Mouse (Mus musculus) embryonic facial prominence, embryonic 15.5 days (tissue): Measurements from ENCODE around the gene Tmem59l. TPM values are rescaled to one million over a fixed set of nuclear protein-coding genes. Genes with fewer than 3 reads are reported as not detected.

Experiments used
- ATAC-seq: fragments of 200-750 bp; cut with Nextera tagmentation; 2 replicates; pipeline ENCODE4 v1.8.0; 2017; ENCODE audit warnings: low read depth, moderate TSS enrichment; ENCODE audit not compliant: insufficient number of reproducible peaks, low FRiP score, low TSS enrichment
- H3K27ac ChIP-seq: fragments of 300-500 bp; sonication (generic); replicated peaks from 2 replicates; pipeline ENCODE4 v1.5.1; 2015; ENCODE audit warnings: mild to moderate bottlenecking, inconsistent platforms
- H3K27me3 ChIP-seq: fragments of 300-500 bp; sonication (generic); 2 replicates; pipeline ENCODE4 v1.6.1; 2015; ENCODE audit warnings: inconsistent platforms
- H3K36me3 ChIP-seq: fragments of 300-500 bp; sonication (generic); 2 replicates; pipeline ENCODE4 v1.6.1; 2015; ENCODE audit warnings: mild to moderate bottlenecking, inconsistent platforms
- H3K4me1 ChIP-seq: fragments of 300-500 bp; sonication (generic); 2 replicates; pipeline ENCODE4 v1.6.1; 2015; ENCODE audit warnings: inconsistent platforms
- H3K4me2 ChIP-seq: fragments of 300-500 bp; sonication (generic); replicated peaks from 2 replicates; pipeline ENCODE4 v1.6.1; 2015; ENCODE audit warnings: mild to moderate bottlenecking, inconsistent platforms
- H3K4me3 ChIP-seq: fragments of 300-500 bp; sonication (generic); replicated peaks from 2 replicates; pipeline ENCODE4 v1.5.1; 2015; ENCODE audit warnings: mild to moderate bottlenecking, inconsistent platforms
- H3K9ac ChIP-seq: fragments of 300-500 bp; sonication (generic); 2 replicates; pipeline ENCODE4 v1.6.1; 2015; ENCODE audit warnings: inconsistent platforms
- H3K9me3 ChIP-seq: fragments of 300-500 bp; sonication (generic); replicated peaks from 2 replicates; pipeline ENCODE4 v1.6.1; 2016; ENCODE audit warnings: inconsistent platforms
- WGBS: fragments of 180-500 bp; shearing (Covaris S2); methylation state at CpG from one replicate; pipeline ENCODE4 v1.1.7; 2015; 5-methylcytosine and 5-hydroxymethylcytosine counted together
- polyA plus RNA-seq: library from polyadenylated mRNA; unstranded; fragments of >200 nt; fragmentation: Nextera tagmentation; extraction: Ambion mirVana; gene quantifications from 2 replicates; pipeline ENCODE4 v1.2.1, GENCODE M21; 2015

Tmem59l gene
- polyA plus RNA-seq, 1 experiment from 2014 or later: 18.7 TPM

GRCm38 (mm10) chr8:70506328-70507026, 19.3 kb upstream of the Tmem59l start, which contains the start of gene Rex1bd:
Gene Rex1bd, minus strand, starts transcription at chr8:70506752.
- 2% methylated on average over 39 of the region's 40 CpGs for WGBS
- ATAC-seq: peak; percentile 88

GRCm38 (mm10) chr8:70505698-70506327, 18.7 kb upstream of the Tmem59l start:
- Histone ChIP-seq H3K9ac (peak overlapping the region; percentile 40), H3K27me3 (peaks cover 20% of the 10 kb centered on the region), H3K4me3 (peak overlapping the region; percentile 73), H3K9me3 (no peaks in the 10 kb centered on the region), H3K4me1 (peaks cover 76% of the 10 kb centered on the region), H3K27ac (peak overlapping the region; percentile 97), H3K36me3 (peaks cover 29% of the 10 kb centered on the region), H3K4me2 (peak overlapping the region; percentile 83)
- WGBS: 27% methylated on average over 32 of the region's 32 CpGs
- ATAC-seq: peak; percentile 9

More at GRCm38 (mm10) chr8:70506328-70507026, 19.3 kb upstream of the Tmem59l start, which contains the start of gene Rex1bd:
- peaks cover 70% of the 10 kb centered on the region for H3K4me1 ChIP-seq
- H3K36me3 ChIP-seq: peaks cover 29% of the 10 kb centered on the region
- peaks cover 13% of the 10 kb centered on the region; the same call in 1 of the 2 replicates for H3K27me3 ChIP-seq
- H3K9ac ChIP-seq: peak within 1 kb of the TSS; percentile 73
- peak within 1 kb of the TSS; percentile 97 for H3K27ac ChIP-seq
- peak within 1 kb of the TSS; percentile 83 for H3K4me2 ChIP-seq
- H3K4me3 ChIP-seq: peak within 1 kb of the TSS; percentile 73
- H3K9me3 ChIP-seq: no peaks in the 10 kb centered on the region

- WGBS: 55% methylated on average over 3 of the region's 3 CpGs
- Histone ChIP-seq H3K27me3 (peaks cover 27% of the 10 kb centered on the region), H3K4me2 (peak overlapping the region; percentile 83), H3K4me1 (peaks cover 86% of the 10 kb centered on the region), H3K36me3 (peaks cover 29% of the 10 kb centered on the region), H3K27ac (peak overlapping the region; percentile 97), H3K9ac (no peak overlapping the region), H3K9me3 (no peaks in the 10 kb centered on the region), H3K4me3 (peak overlapping the region; percentile 73)
- ATAC-seq: no peak
These were observed 17.7 kb upstream of the Tmem59l start for GRCm38 (mm10) chr8:70504851-70505250.

GRCm38 (mm10) chr8:70504291-70504716, 17.1 kb upstream of the Tmem59l start:
- ATAC-seq: peak; percentile 52
- H3K4me2 ChIP-seq: peak overlapping the region; percentile 83
- H3K9ac ChIP-seq: no peak overlapping the region
- H3K4me3 ChIP-seq: peak overlapping the region; percentile 73
- peaks cover 31% of the 10 kb centered on the region for H3K27me3 ChIP-seq
- peaks cover 29% of the 10 kb centered on the region for H3K36me3 ChIP-seq
- no peaks in the 10 kb centered on the region for H3K9me3 ChIP-seq
- H3K4me1 ChIP-seq: peaks cover 86% of the 10 kb centered on the region
- peak overlapping the region; percentile 97 for H3K27ac ChIP-seq
- WGBS: 23% methylated on average over 16 of the region's 16 CpGs

- Histone ChIP-seq H3K9me3 (no peaks in the 10 kb centered on the region), H3K27me3 (peaks cover 36% of the 10 kb centered on the region), H3K4me3 (peak overlapping the region; percentile 10; the same call in 1 of the 2 replicates), H3K27ac (peak overlapping the region; percentile 97), H3K36me3 (peaks cover 19% of the 10 kb centered on the region), H3K4me2 (peak overlapping the region; percentile 26; the same call in 1 of the 2 replicates), H3K4me1 (peaks cover 82% of the 10 kb centered on the region), H3K9ac (no peak overlapping the region)
- ATAC-seq: no peak
- 13% methylated on average over 46 of the region's 46 CpGs for WGBS
These were observed 16.0 kb upstream of the Tmem59l start for GRCm38 (mm10) chr8:70503062-70503750.

- ATAC-seq: no peak
- WGBS: 40% methylated on average over 12 of the region's 12 CpGs
- Histone ChIP-seq H3K4me3 (0 out of 2 replicates have a peak overlapping the region, but pooled peaks have one; percentile 10), H3K27me3 (peaks cover 36% of the 10 kb centered on the region), H3K4me2 (no peak overlapping the region), H3K27ac (peak overlapping the region; percentile 97; the same call in 1 of the 2 replicates), H3K9me3 (no peaks in the 10 kb centered on the region), H3K36me3 (peaks cover 13% of the 10 kb centered on the region), H3K4me1 (peaks cover 82% of the 10 kb centered on the region), H3K9ac (no peak overlapping the region)
These were observed 15.4 kb upstream of the Tmem59l start for GRCm38 (mm10) chr8:70502540-70502939.

GRCm38 (mm10) chr8:70501820-70502529, 14.8 kb upstream of the Tmem59l start:
- Histone ChIP-seq H3K9ac (no peak overlapping the region), H3K4me3 (no peak overlapping the region), H3K36me3 (peaks cover 8% of the 10 kb centered on the region)

GRCm38 (mm10) chr8:70500386-70501301, 13.5 kb upstream of the Tmem59l start:
- Histone ChIP-seq H3K4me2 (peak overlapping the region; percentile 36), H3K9ac (no peak overlapping the region), H3K4me1 (peaks cover 80% of the 10 kb centered on the region), H3K27me3 (peaks cover 46% of the 10 kb centered on the region), H3K27ac (no peak overlapping the region), H3K36me3 (peaks cover 6% of the 10 kb centered on the region; the same call in 1 of the 2 replicates), H3K4me3 (peak overlapping the region; percentile 7; the same call in 1 of the 2 replicates), H3K9me3 (no peaks in the 10 kb centered on the region)
- 15% methylated on average over 39 of the region's 39 CpGs for WGBS
- ATAC-seq: no peak

More at GRCm38 (mm10) chr8:70501820-70502529, 14.8 kb upstream of the Tmem59l start:
- Histone ChIP-seq H3K27ac (0 out of 2 replicates have a peak overlapping the region, but pooled peaks have one; percentile 97), H3K4me2 (no peak overlapping the region), H3K9me3 (no peaks in the 10 kb centered on the region), H3K4me1 (peaks cover 78% of the 10 kb centered on the region), H3K27me3 (peaks cover 39% of the 10 kb centered on the region)
- WGBS: 27% methylated on average over 23 of the region's 23 CpGs
- ATAC-seq: no peak

- H3K36me3 ChIP-seq: no peaks in the 10 kb centered on the region
- no peak for ATAC-seq
- WGBS: 10% methylated on average over 12 of the region's 12 CpGs
- peaks cover 80% of the 10 kb centered on the region for H3K4me1 ChIP-seq
- H3K4me2 ChIP-seq: peak overlapping the region; percentile 88
- 0 out of 2 replicates have a peak overlapping the region, but pooled peaks have one; percentile 53 for H3K9ac ChIP-seq
- peak overlapping the region; percentile 52 for H3K4me3 ChIP-seq
- peaks cover 73% of the 10 kb centered on the region for H3K27me3 ChIP-seq
- no peaks in the 10 kb centered on the region for H3K9me3 ChIP-seq
- H3K27ac ChIP-seq: peak overlapping the region; percentile 85
These were observed 8.6 kb upstream of the Tmem59l start for GRCm38 (mm10) chr8:70495771-70496062.
